Mouse (Mus musculus) MEL (cell line): ENCODE data around the gene Sdc3. TPM values are rescaled to one million over a fixed set of nuclear protein-coding genes. Genes with fewer than 3 reads are reported as not detected.

Experiments used
- DNase-seq: peaks from one replicate; pipeline ENCODE4 v3.0.0; 2011; ENCODE audit warnings: low read depth, low spot score
- H3K27ac ChIP-seq: 2 replicates; pipeline ENCODE4 v1.5.1; 2012; ENCODE audit warnings: low read depth, mild to moderate bottlenecking, control low read depth, low read length, moderate library complexity; ENCODE audit not compliant: control insufficient read depth
- H3K27me3 ChIP-seq, 2 experiments: fragments of 150-350 bp in 1 of 2; sonication (generic) in 1 of 2; 2 replicates each; pipeline ENCODE4 v1.6.1; 2012; ENCODE audit warnings: low read length in 2 of 2, mild to moderate bottlenecking in 2 of 2, improper control_type of control experiment in 1 of 2, moderate library complexity in 1 of 2; ENCODE audit not compliant: insufficient read depth in 2 of 2, control insufficient read depth in 1 of 2
- H3K36me3 ChIP-seq, 2 experiments: 2 replicates each; pipeline ENCODE4 v1.6.1; 2012 to 2014; ENCODE audit warnings: low read length in 2 of 2, improper control_type of control experiment in 1 of 2, inconsistent platforms in 1 of 2, mild to moderate bottlenecking in 1 of 2; ENCODE audit not compliant: insufficient read depth in 2 of 2, control insufficient read depth in 1 of 2
- H3K4me1 ChIP-seq, 2 experiments: fragments of 150-350 bp in 1 of 2; sonication (generic) in 1 of 2; 2 replicates each; pipeline ENCODE4 v1.6.1; 2012; ENCODE audit warnings: low read length in 2 of 2, improper control_type of control experiment in 1 of 2, mild to moderate bottlenecking in 1 of 2; ENCODE audit not compliant: insufficient read depth in 2 of 2, control insufficient read depth in 1 of 2
- H3K4me3 ChIP-seq, 2 experiments: fragments of 150-350 bp in 1 of 2; sonication (generic) in 1 of 2; 2 replicates each; pipeline ENCODE4 v1.5.1; 2012; ENCODE audit warnings: low read depth in 2 of 2, low read length in 2 of 2, mild to moderate bottlenecking in 2 of 2, moderate library complexity in 2 of 2, control low read depth in 1 of 2, improper control_type of control experiment in 1 of 2; ENCODE audit not compliant: control insufficient read depth in 1 of 2, insufficient read depth in 1 of 2
- H3K79me2 ChIP-seq: 2 replicates; pipeline ENCODE4 v1.6.1; 2012; ENCODE audit warnings: mild to moderate bottlenecking, low read length, moderate library complexity; ENCODE audit not compliant: control insufficient read depth, poor library complexity, insufficient read depth
- H3K9ac ChIP-seq: 2 replicates; pipeline ENCODE4 v1.6.1; 2012; ENCODE audit warnings: low read depth, mild to moderate bottlenecking, control low read depth, low read length, moderate library complexity; ENCODE audit not compliant: control insufficient read depth, poor library complexity, severe bottlenecking
- H3K9me3 ChIP-seq: fragments of 150-350 bp; sonication (generic); replicated peaks from 2 replicates; pipeline ENCODE4 v1.6.1; 2012; ENCODE audit warnings: mild to moderate bottlenecking, low read length, improper control_type of control experiment, moderate library complexity; ENCODE audit not compliant: insufficient read depth
- BHLHE40 ChIP-seq: IDR thresholded peaks from 2 replicates; pipeline ENCODE4 v1.6.1; 2012; ENCODE audit warnings: low read depth, mild to moderate bottlenecking, inconsistent platforms, low read length, improper control_type of control experiment, borderline replicate concordance
- CHD1 ChIP-seq: IDR thresholded peaks from 2 replicates; pipeline ENCODE4 v1.6.1; 2012; ENCODE audit warnings: low read depth, mild to moderate bottlenecking, inconsistent platforms, low read length, improper control_type of control experiment
- CHD2 ChIP-seq: IDR thresholded peaks from 2 replicates; pipeline ENCODE4 v1.6.1; 2011; ENCODE audit warnings: low read length, improper control_type of control experiment
- E2F4 ChIP-seq: IDR thresholded peaks from 2 replicates; pipeline ENCODE4 v1.6.1; 2011; ENCODE audit warnings: low read depth, low read length, improper control_type of control experiment, borderline replicate concordance
- ELF1 ChIP-seq: IDR thresholded peaks from 2 replicates; pipeline ENCODE4 v1.6.1; 2014; ENCODE audit warnings: low read depth, mild to moderate bottlenecking, inconsistent platforms, low read length, improper control_type of control experiment, moderate library complexity
- EP300 ChIP-seq, 2 experiments: IDR thresholded peaks; 2 replicates each; pipeline ENCODE4 v1.6.1; 2011; ENCODE audit warnings: improper control_type of control experiment in 2 of 2, low read length in 2 of 2, low read depth in 1 of 2, mild to moderate bottlenecking in 1 of 2
- GATA1 ChIP-seq: IDR thresholded peaks from 2 replicates; pipeline ENCODE4 v1.6.1; 2011; ENCODE audit warnings: low read depth, low read length, improper control_type of control experiment
- HCFC1 ChIP-seq: IDR thresholded peaks from 2 replicates; pipeline ENCODE4 v1.6.1; 2012; ENCODE audit warnings: low read depth, mild to moderate bottlenecking, inconsistent platforms, low read length, improper control_type of control experiment, moderate library complexity
- JUND ChIP-seq: IDR thresholded peaks from 2 replicates; pipeline ENCODE4 v1.6.1; 2011; ENCODE audit warnings: low read depth, mild to moderate bottlenecking, improper control_type of control experiment, low read length
- MAFK ChIP-seq: IDR thresholded peaks from 2 replicates; pipeline ENCODE4 v1.6.1; 2011; ENCODE audit warnings: low read depth, mild to moderate bottlenecking, low read length, improper control_type of control experiment, borderline replicate concordance
- MAX ChIP-seq: IDR thresholded peaks from 2 replicates; pipeline ENCODE4 v1.6.1; 2011; ENCODE audit warnings: low read length, improper control_type of control experiment
- MAZ ChIP-seq: IDR thresholded peaks from 2 replicates; pipeline ENCODE4 v1.6.1; 2012; ENCODE audit warnings: low read depth, mild to moderate bottlenecking, inconsistent platforms, low read length, improper control_type of control experiment
- MEF2A ChIP-seq: IDR thresholded peaks from 2 replicates; pipeline ENCODE4 v1.6.1; 2014; ENCODE audit warnings: low read depth, mild to moderate bottlenecking, inconsistent platforms, low read length, improper control_type of control experiment; ENCODE audit not compliant: poor library complexity, insufficient replicate concordance, severe bottlenecking; ENCODE audit errors: extremely low read depth
- NELFE ChIP-seq: IDR thresholded peaks from 2 replicates; pipeline ENCODE4 v1.6.1; 2011; ENCODE audit warnings: low read depth, low read length, improper control_type of control experiment
- NRF1 ChIP-seq: IDR thresholded peaks from 2 replicates; pipeline ENCODE4 v1.6.1; 2014; ENCODE audit warnings: low read depth, mild to moderate bottlenecking, inconsistent platforms, low read length, improper control_type of control experiment, moderate library complexity; ENCODE audit not compliant: poor library complexity, insufficient read depth, severe bottlenecking
- POLR2AphosphoS2 ChIP-seq: IDR thresholded peaks from 2 replicates; pipeline ENCODE4 v1.6.1; 2011; ENCODE audit warnings: low read length, improper control_type of control experiment
- POLR2AphosphoS5 ChIP-seq: IDR thresholded peaks from 2 replicates; pipeline ENCODE4 v1.6.1; 2012; ENCODE audit warnings: low read depth, borderline replicate concordance, mild to moderate bottlenecking, inconsistent platforms, low read length, moderate library complexity, mixed read lengths
- RAD21 ChIP-seq: IDR thresholded peaks from 2 replicates; pipeline ENCODE4 v1.6.1; 2011; ENCODE audit warnings: mild to moderate bottlenecking, low read depth, low read length, improper control_type of control experiment
- RCOR1 ChIP-seq: IDR thresholded peaks from 2 replicates; pipeline ENCODE4 v1.6.1; 2012; ENCODE audit warnings: low read depth, mild to moderate bottlenecking, inconsistent platforms, low read length, improper control_type of control experiment
- SIN3A ChIP-seq: IDR thresholded peaks from 2 replicates; pipeline ENCODE4 v1.6.1; 2012; ENCODE audit warnings: low read length, improper control_type of control experiment, inconsistent platforms
- TAL1 ChIP-seq: IDR thresholded peaks from 2 replicates; pipeline ENCODE4 v1.6.1; 2012; ENCODE audit warnings: mild to moderate bottlenecking, inconsistent platforms, low read length, moderate library complexity, mixed read lengths
- TBP ChIP-seq: IDR thresholded peaks from 2 replicates; pipeline ENCODE4 v1.8.0; 2011; ENCODE audit warnings: low read depth, low read length, improper control_type of control experiment
- UBTF ChIP-seq: IDR thresholded peaks from 2 replicates; pipeline ENCODE4 v1.6.1; 2012; ENCODE audit warnings: low read depth, mild to moderate bottlenecking, inconsistent platforms, low read length, improper control_type of control experiment, moderate library complexity, borderline replicate concordance; ENCODE audit not compliant: insufficient read depth
- USF1 ChIP-seq: IDR thresholded peaks from 2 replicates; pipeline ENCODE4 v1.6.1; 2014; ENCODE audit warnings: low read depth, mild to moderate bottlenecking, inconsistent platforms, low read length, improper control_type of control experiment, moderate library complexity
- ZMIZ1 ChIP-seq: IDR thresholded peaks from 2 replicates; pipeline ENCODE4 v1.6.1; 2012; ENCODE audit warnings: low read depth, mild to moderate bottlenecking, inconsistent platforms, low read length, improper control_type of control experiment, moderate library complexity
- ZNF384 ChIP-seq: IDR thresholded peaks from 2 replicates; pipeline ENCODE4 v1.6.1; 2012; ENCODE audit warnings: low read depth, mild to moderate bottlenecking, inconsistent platforms, low read length, improper control_type of control experiment
- polyA plus RNA-seq, 2 experiments: library from polyadenylated mRNA; stranded (reverse) in 1 of 2; unstranded in 1 of 2; fragments of >175 nt in 1 of 2; fragments of >200 nt in 1 of 2; gene quantifications; 2 replicates each; pipeline versions ENCODE4 v1.2.1 to v1.2.4; 2012; ENCODE audit warnings: low replicate concordance in 2 of 2, low read depth in 1 of 2; ENCODE audit not compliant: insufficient read length in 2 of 2, insufficient read depth in 1 of 2, missing spikeins in 1 of 2
- total RNA-seq: library from RNA; depleted of rRNA; stranded (reverse); fragments of 300-350 nt; gene quantifications from 2 replicates; pipeline ENCODE4 v1.2.3, GENCODE M21; 2012

Gene Sdc3
- total and polyA plus RNA-seq, 3 experiments = 0.46 to 6.7 TPM; not detected in 1

DNA sequence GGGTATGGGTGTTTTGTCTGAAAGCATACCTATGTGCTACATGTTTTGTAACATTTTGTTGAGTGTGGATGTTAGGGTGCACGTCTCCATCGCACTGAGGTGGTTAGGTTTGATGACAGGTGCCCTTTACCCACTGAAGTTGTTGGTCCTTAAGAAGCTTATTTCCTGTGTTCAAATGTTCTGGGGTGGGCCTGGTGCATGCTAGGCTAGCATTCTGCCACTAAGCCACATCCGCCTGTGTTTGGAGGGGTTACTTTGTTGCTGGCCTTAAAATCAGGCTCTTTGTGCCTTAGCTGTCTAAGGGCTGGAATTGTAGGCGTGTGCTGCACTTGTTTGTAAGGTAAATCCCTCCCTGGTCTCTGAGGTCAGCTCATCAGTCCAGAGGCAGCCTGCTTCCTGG is 17.5 kb upstream of the Sdc3 start:
- Histone ChIP-seq H3K27ac (no peak overlapping the region), H3K79me2 (no peaks in the 10 kb centered on the region), H3K4me1 (no peaks in the 10 kb centered on the region), H3K27me3 (no peaks in the 10 kb centered on the region), H3K9me3 (no peaks in the 10 kb centered on the region), H3K9ac (no peak overlapping the region), H3K4me3 (no peak overlapping the region), H3K36me3 (peaks cover 0 to 49% of the 10 kb centered on the region in 2 experiments; a peak in 2 of 4 replicates)
- DNase-seq = no peak
- TF ChIP-seq CHD1 = no peak
- no peak for TF ChIP-seq TBP
- TF ChIP-seq HCFC1 = no peak
- TF ChIP-seq RCOR1 = no peak

DNA sequence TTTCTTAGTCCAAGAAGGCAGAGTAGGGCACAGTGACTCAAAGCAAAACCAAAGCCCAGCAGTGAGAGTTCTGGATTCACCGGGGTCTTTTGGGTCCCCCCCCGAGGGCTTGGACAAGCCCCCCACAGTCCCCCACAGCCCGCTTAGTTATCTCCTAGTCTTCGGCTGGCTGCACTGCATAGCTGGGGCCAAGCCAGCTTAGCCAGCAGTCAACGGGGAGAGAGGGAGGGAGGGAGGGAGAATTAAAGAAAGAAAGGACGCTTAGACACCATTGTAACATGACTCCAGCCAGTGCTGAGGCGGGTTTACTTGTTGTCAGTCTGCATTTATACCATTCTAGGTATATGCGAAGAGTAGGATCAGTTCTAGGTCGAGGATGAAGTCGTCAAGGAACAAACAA is 14.7 kb upstream of the Sdc3 start:
- TF ChIP-seq EP300 (IDR thresholded peaks at IDR 0.05; ENCODE audit: low read depth in 1 of 2, low read length in 2 of 2) (no peak), JUND (no peak), ZMIZ1 (no peak), MAFK (no peak), ZNF384 (no peak), CHD2 (no peak), E2F4 (no peak), NELFE (no peak), GATA1 (no peak), BHLHE40 (no peak), POLR2AphosphoS5 (no peak), USF1 (no peak)
- H3K9me3 ChIP-seq = no peaks in the 10 kb centered on the region
- H3K36me3 ChIP-seq = peaks cover 3 to 36% of the 10 kb centered on the region in 2 experiments; a peak in 3 of 4 replicates
- no peaks in the 10 kb centered on the region for H3K27me3 ChIP-seq
- H3K27ac ChIP-seq = no peak overlapping the region
- peaks cover 0 to 4% of the 10 kb centered on the region in 2 experiments; a peak in 2 of 4 replicates for H3K4me1 ChIP-seq
- no peak overlapping the region for H3K9ac ChIP-seq
- no peaks in the 10 kb centered on the region for H3K79me2 ChIP-seq
- no peak for DNase-seq
- H3K4me3 ChIP-seq = no peak overlapping the region

DNA sequence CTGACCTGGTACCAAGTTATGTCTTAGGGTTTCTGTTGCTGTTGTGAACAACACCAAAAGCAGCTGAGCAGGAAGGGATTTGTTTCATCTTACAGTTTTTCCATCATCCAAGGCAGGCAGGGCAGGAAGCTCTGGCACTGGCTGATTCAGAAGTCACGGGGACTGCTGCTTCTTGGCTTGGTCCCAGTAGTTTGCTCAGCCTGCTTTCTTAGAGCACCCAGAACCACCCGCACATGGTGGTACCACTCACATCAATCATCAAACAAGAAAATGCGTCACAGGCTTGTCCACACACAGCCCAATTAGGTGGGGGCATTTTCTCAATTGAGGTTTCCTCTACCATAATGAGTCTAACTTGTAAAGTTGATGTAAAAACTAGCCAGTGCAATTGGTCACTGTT is 13.3 kb upstream of the Sdc3 start:
- Histone ChIP-seq H3K36me3 (peaks cover 5 to 31% of the 10 kb centered on the region in 2 experiments; a peak in 3 of 4 replicates), H3K4me1 (peaks cover 0 to 4% of the 10 kb centered on the region in 2 experiments; a peak in 2 of 4 replicates), H3K9me3 (no peaks in the 10 kb centered on the region), H3K9ac (no peak overlapping the region), H3K27ac (no peak overlapping the region), H3K27me3 (no peaks in the 10 kb centered on the region), H3K4me3 (no peak overlapping the region), H3K79me2 (no peaks in the 10 kb centered on the region)
- DNase-seq = no peak
- TF ChIP-seq EP300 (IDR thresholded peaks at IDR 0.05; ENCODE audit: low read depth in 1 of 2, low read length in 2 of 2) = no peak
- TF ChIP-seq UBTF = no peak
- TF ChIP-seq NELFE = no peak
- no peak for TF ChIP-seq GATA1
- no peak for TF ChIP-seq USF1
- no peak for TF ChIP-seq RAD21
- no peak for TF ChIP-seq NRF1
- TF ChIP-seq POLR2AphosphoS2 = no peak
- TF ChIP-seq MAX = no peak
- TF ChIP-seq JUND = no peak
- no peak for TF ChIP-seq TAL1
- TF ChIP-seq SIN3A = no peak
- TF ChIP-seq MAZ = no peak
- TF ChIP-seq E2F4 = no peak
- TF ChIP-seq ELF1 = no peak
- TF ChIP-seq MEF2A = no peak
- no peak for TF ChIP-seq TBP
